Mouse (Mus musculus): ENCODE results near the gene Slc17a5. TPM values are rescaled to one million over a fixed set of nuclear protein-coding genes. Genes with fewer than 3 reads are reported as not detected.

Slc17a5 gene
- total RNA-seq, 4 experiments from 2014 or later: 2.2 to 2.8 (median 2.7) TPM

Other genes with a start within 250 kb of the Slc17a5 start
- gene Gsta2, start 232.3 kb downstream of the Slc17a5 start, total RNA-seq (2022): not detected
- not detected for gene Dppa5a, start 219.9 kb downstream of the Slc17a5 start, total RNA-seq (2022)
- gene Ooep, start 209.3 kb downstream of the Slc17a5 start, total RNA-seq (2022): not detected
- not detected for gene Ddx43, start 192.3 kb downstream of the Slc17a5 start, total RNA-seq (2022)
- under 1 TPM in 3 of 4 experiments, not detected in 1; 0.11 to 0.17 (median 0.16) TPM for gene Cgas, start 144.8 kb downstream of the Slc17a5 start, total RNA-seq (2022)
- 10 to 100 TPM; 16.4 to 19.4 (median 18.0) TPM for gene Mto1, start 139.8 kb downstream of the Slc17a5 start, total RNA-seq (2022)
- gene Gm17324, start 139.3 kb downstream of the Slc17a5 start, total RNA-seq (2022): not detected
- 100 to 1,000 TPM; 235 to 456 (median 334) TPM for gene Eef1a1, start 98.9 kb downstream of the Slc17a5 start, total RNA-seq (2022)
- gene Cd109, start 27.5 kb upstream of the Slc17a5 start, total RNA-seq (2022): under 1 TPM; 0.19 to 0.63 (median 0.26) TPM

Measured in gastrocnemius, adult 8-10 months (tissue).